Mouse (Mus musculus) heart, embryonic 12.5 days (tissue): Measurements from ENCODE around the gene Map3k7. TPM values are rescaled to one million over a fixed set of nuclear protein-coding genes. Genes with fewer than 3 reads are reported as not detected.

Experiments used
- ATAC-seq: fragments of 200-750 bp; cut with Nextera tagmentation; 2 replicates; pipeline ENCODE4 v1.8.0; 2017; ENCODE audit warnings: moderate TSS enrichment, moderate library complexity; ENCODE audit not compliant: insufficient number of reproducible peaks, low FRiP score
- H3K27ac ChIP-seq: fragments of 300-500 bp; sonication (generic); 2 replicates; pipeline ENCODE4 v1.5.1; 2016; ENCODE audit warnings: mild to moderate bottlenecking, moderate library complexity; ENCODE audit not compliant: poor library complexity, severe bottlenecking
- H3K27me3 ChIP-seq: fragments of 300-500 bp; sonication (generic); replicated peaks from 2 replicates; pipeline ENCODE4 v1.6.1; 2016; ENCODE audit warnings: mild to moderate bottlenecking, moderate library complexity
- H3K36me3 ChIP-seq: fragments of 300-500 bp; sonication (generic); 2 replicates; pipeline ENCODE4 v1.6.1; 2016; ENCODE audit warnings: mild to moderate bottlenecking, moderate library complexity
- H3K4me1 ChIP-seq: fragments of 300-500 bp; sonication (generic); replicated peaks from 2 replicates; pipeline ENCODE4 v1.6.1; 2016; ENCODE audit warnings: mild to moderate bottlenecking
- H3K4me2 ChIP-seq: fragments of 300-500 bp; sonication (generic); 2 replicates; pipeline ENCODE4 v1.6.1; 2016; ENCODE audit warnings: mild to moderate bottlenecking, moderate library complexity
- H3K4me3 ChIP-seq: fragments of 300-500 bp; sonication (generic); 2 replicates; pipeline ENCODE4 v1.5.1; 2016; ENCODE audit warnings: mild to moderate bottlenecking
- H3K9ac ChIP-seq: fragments of 300-500 bp; sonication (generic); 2 replicates; pipeline ENCODE4 v1.6.1; 2016; ENCODE audit warnings: mild to moderate bottlenecking, moderate library complexity
- H3K9me3 ChIP-seq: fragments of 300-500 bp; sonication (generic); replicated peaks from 2 replicates; pipeline ENCODE4 v1.6.1; 2016; ENCODE audit warnings: mild to moderate bottlenecking, moderate library complexity
- WGBS: fragments of 180-500 bp; shearing (Covaris S2); methylation state at CpG from one replicate; pipeline ENCODE4 v1.1.7; 2016; 5-methylcytosine and 5-hydroxymethylcytosine counted together
- polyA plus RNA-seq: library from polyadenylated mRNA; unstranded; fragments of >200 nt; fragmentation: Nextera tagmentation; extraction: Ambion mirVana; gene quantifications from 2 replicates; pipeline ENCODE4 v1.2.1, GENCODE M21; 2016

Map3k7 gene
- polyA plus RNA-seq, 1 experiment from 2014 or later = 44.6 TPM

GRCm38 (mm10) chr4:31937376-31938281 lies 26.3 kb upstream of the Map3k7 start:
- H3K9ac ChIP-seq = peak overlapping the region; percentile 82
- peak overlapping the region; percentile 56 for H3K27ac ChIP-seq
- H3K4me2 ChIP-seq = peak overlapping the region; percentile 95
- H3K9me3 ChIP-seq = no peaks in the 10 kb centered on the region
- 1% methylated on average over 36 of the region's 36 CpGs for WGBS
- no peaks in the 10 kb centered on the region for H3K27me3 ChIP-seq
- ATAC-seq = peak; percentile 67
- H3K4me1 ChIP-seq = peaks cover 14% of the 10 kb centered on the region
- H3K36me3 ChIP-seq = no peaks in the 10 kb centered on the region
- H3K4me3 ChIP-seq = peak overlapping the region; percentile 58

GRCm38 (mm10) chr4:31938416-31939106 lies 25.3 kb upstream of the Map3k7 start:
- WGBS = 36% methylated on average over 9 of the region's 9 CpGs
- Histone ChIP-seq H3K4me1 (peaks cover 14% of the 10 kb centered on the region), H3K4me3 (no peak overlapping the region), H3K9me3 (no peaks in the 10 kb centered on the region), H3K9ac (no peak overlapping the region), H3K36me3 (no peaks in the 10 kb centered on the region), H3K4me2 (no peak overlapping the region), H3K27ac (no peak overlapping the region), H3K27me3 (no peaks in the 10 kb centered on the region)
- no peak for ATAC-seq

- no peak for ATAC-seq
- peaks cover 14% of the 10 kb centered on the region for H3K4me1 ChIP-seq
- 61% methylated on average over 4 of the region's 4 CpGs for WGBS
- no peaks in the 10 kb centered on the region for H3K36me3 ChIP-seq
- H3K9ac ChIP-seq = no peak overlapping the region
- no peaks in the 10 kb centered on the region for H3K27me3 ChIP-seq
- no peak overlapping the region for H3K4me3 ChIP-seq
- H3K27ac ChIP-seq = no peak overlapping the region
- no peaks in the 10 kb centered on the region for H3K9me3 ChIP-seq
- no peak overlapping the region for H3K4me2 ChIP-seq
These were observed 22.3 kb upstream of the Map3k7 start for GRCm38 (mm10) chr4:31941616-31942015.

DNA sequence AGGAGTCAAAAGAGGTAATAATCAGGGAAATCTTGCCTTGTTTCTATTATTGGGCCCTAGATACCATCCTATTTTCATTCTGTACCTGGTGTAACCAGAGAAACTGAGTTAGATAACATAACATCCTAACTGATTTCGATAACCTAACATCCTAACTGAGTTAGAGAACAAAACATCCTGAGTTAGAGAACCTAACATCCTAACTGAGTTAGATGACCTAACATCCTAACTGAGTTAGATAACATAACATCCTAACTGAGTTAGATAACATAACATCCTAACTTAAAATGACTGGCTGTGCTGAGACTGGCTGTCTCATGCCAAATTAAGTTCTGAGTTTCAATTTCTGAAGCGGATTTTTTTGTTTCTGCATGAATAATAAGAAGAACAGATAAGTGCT lies 20.9 kb upstream of the Map3k7 start:
- no peak for ATAC-seq
- H3K9ac ChIP-seq = no peak overlapping the region
- 78% methylated on average over 2 of the region's 2 CpGs for WGBS
- H3K4me3 ChIP-seq = no peak overlapping the region
- no peaks in the 10 kb centered on the region for H3K27me3 ChIP-seq
- H3K4me1 ChIP-seq = 0 out of 2 replicates have a peak, but pooled peaks cover 3% of the 10 kb centered on the region
- no peak overlapping the region for H3K4me2 ChIP-seq
- no peak overlapping the region for H3K27ac ChIP-seq
- H3K36me3 ChIP-seq = no peaks in the 10 kb centered on the region
- no peaks in the 10 kb centered on the region for H3K9me3 ChIP-seq

- Histone ChIP-seq H3K4me3 (peak overlapping the region; percentile 91), H3K27me3 (no peaks in the 10 kb centered on the region), H3K36me3 (peaks cover 5% of the 10 kb centered on the region; the same call in 1 of the 2 replicates), H3K4me2 (peak overlapping the region; percentile 89), H3K4me1 (peaks cover 24% of the 10 kb centered on the region), H3K9ac (peak overlapping the region; percentile 93), H3K27ac (peak overlapping the region; percentile 97), H3K9me3 (no peaks in the 10 kb centered on the region)
- WGBS = under 1% methylated on average over 47 of the region's 47 CpGs
- ATAC-seq = peak; percentile 37; the same call in 1 of the 2 replicates
These were observed 438 bp downstream of the Map3k7 start for GRCm38 (mm10) chr4:31964194-31964875.

DNA sequence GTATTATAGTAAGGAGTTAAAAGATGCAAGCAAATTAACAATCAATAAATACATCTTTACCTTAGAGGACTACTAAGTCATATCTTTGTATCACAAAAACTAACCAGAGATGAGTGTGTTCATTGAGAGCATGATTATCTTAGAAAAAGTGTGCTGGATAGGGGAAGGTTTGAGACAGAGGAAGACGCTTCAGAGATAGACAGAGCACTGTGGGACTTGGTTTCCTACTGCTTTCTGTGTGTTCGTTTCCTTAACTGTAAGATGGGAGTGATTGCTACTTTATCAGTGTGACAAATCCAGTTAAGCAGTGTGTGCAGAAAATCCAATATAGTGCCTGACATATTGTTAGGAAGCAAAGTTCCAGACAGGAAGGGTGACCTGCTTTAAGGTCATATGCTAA lies 1.3 kb downstream of the Map3k7 start:
- Histone ChIP-seq H3K27me3 (no peaks in the 10 kb centered on the region), H3K4me2 (peak overlapping the region; percentile 89), H3K4me3 (peak overlapping the region; percentile 91), H3K36me3 (peaks cover 5% of the 10 kb centered on the region; the same call in 1 of the 2 replicates), H3K27ac (no peak overlapping the region), H3K9me3 (no peaks in the 10 kb centered on the region), H3K9ac (peak overlapping the region; percentile 58; the same call in 1 of the 2 replicates), H3K4me1 (peaks cover 30% of the 10 kb centered on the region)
- no peak for ATAC-seq
- WGBS = 30% methylated on average over 2 of the region's 2 CpGs

DNA sequence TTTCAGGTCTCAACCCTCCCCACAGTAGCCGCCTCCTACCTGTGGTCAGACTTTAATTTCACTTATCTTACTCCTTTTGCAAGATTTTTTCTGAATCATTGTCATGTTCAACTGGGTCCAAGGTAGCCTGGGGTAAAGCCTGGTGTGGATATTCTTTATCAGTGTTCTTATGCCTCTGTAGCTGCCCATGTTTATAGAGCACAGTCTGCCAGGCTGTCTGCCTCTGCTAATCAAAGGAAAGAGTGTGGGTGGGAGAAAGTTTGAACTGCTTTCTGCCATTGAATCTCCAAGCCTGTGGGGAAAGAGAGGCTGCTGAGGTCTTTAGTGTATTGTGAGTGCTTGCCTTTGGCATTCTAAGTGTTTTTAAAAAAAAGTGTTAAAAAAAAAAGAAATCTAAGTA lies 7.5 kb downstream of the Map3k7 start:
- no peaks in the 10 kb centered on the region for H3K9me3 ChIP-seq
- peaks cover 40% of the 10 kb centered on the region for H3K4me1 ChIP-seq
- H3K4me3 ChIP-seq = no peak overlapping the region
- ATAC-seq = no peak
- peak overlapping the region; percentile 56 for H3K9ac ChIP-seq
- H3K36me3 ChIP-seq = peaks cover 8% of the 10 kb centered on the region; the same call in 1 of the 2 replicates
- H3K4me2 ChIP-seq = no peak overlapping the region
- no peak overlapping the region for H3K27ac ChIP-seq
- no peaks in the 10 kb centered on the region for H3K27me3 ChIP-seq
- 80% methylated on average over 1 of the region's 1 CpGs for WGBS

- Histone ChIP-seq H3K9ac (no peak overlapping the region), H3K4me2 (no peak overlapping the region), H3K27ac (no peak overlapping the region), H3K9me3 (no peaks in the 10 kb centered on the region), H3K27me3 (no peaks in the 10 kb centered on the region), H3K4me1 (peaks cover 38% of the 10 kb centered on the region), H3K36me3 (peaks cover 11% of the 10 kb centered on the region; the same call in 1 of the 2 replicates), H3K4me3 (no peak overlapping the region)
- no peak for ATAC-seq
- 60% methylated on average over 6 of the region's 6 CpGs for WGBS
These were observed 8.3 kb downstream of the Map3k7 start for GRCm38 (mm10) chr4:31972181-31972580.

GRCm38 (mm10) chr4:31975260-31975950 lies 11.5 kb downstream of the Map3k7 start:
- Histone ChIP-seq H3K4me3 (no peak overlapping the region), H3K9ac (no peak overlapping the region), H3K36me3 (peaks cover 33% of the 10 kb centered on the region), H3K9me3 (no peaks in the 10 kb centered on the region), H3K4me1 (peaks cover 23% of the 10 kb centered on the region), H3K4me2 (no peak overlapping the region), H3K27me3 (no peaks in the 10 kb centered on the region), H3K27ac (no peak overlapping the region)
- ATAC-seq = no peak
- WGBS = 47% methylated on average over 3 of the region's 3 CpGs

DNA sequence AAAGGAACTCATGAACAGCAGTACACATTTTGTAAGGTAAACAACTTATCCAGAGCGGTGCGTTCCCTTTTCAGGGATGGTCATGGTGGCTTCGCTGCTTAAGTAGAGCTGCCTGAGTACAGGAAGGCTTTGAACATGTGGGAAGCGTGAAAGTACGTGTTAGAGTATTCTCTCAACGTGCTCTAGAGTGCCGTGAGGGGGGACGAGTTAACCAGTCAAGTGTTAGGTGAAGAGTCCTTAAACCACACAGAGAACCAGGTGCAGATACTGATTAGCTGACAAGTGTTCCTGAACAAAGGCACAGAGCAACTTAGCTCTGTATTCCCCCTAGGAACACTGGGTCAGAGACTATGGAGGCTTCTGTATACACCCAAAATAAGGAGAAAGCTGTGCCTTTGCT lies 18.0 kb downstream of the Map3k7 start:
- ATAC-seq = no peak
- Histone ChIP-seq H3K4me3 (no peak overlapping the region), H3K27me3 (no peaks in the 10 kb centered on the region), H3K4me2 (no peak overlapping the region), H3K4me1 (no peaks in the 10 kb centered on the region), H3K27ac (no peak overlapping the region), H3K9me3 (no peaks in the 10 kb centered on the region), H3K9ac (no peak overlapping the region), H3K36me3 (peaks cover 59% of the 10 kb centered on the region)
- WGBS = 71% methylated on average over 8 of the region's 8 CpGs
